Mouse (Mus musculus) bone marrow, adult 2 months (tissue): ENCODE measurements around the gene Itgb3bp.

Experiments
- CTCF ChIP-seq: fragments of 200-500 bp; IDR thresholded peaks from 2 replicates; pipeline ENCODE4 v1.5.1; 2011; ENCODE audit warnings: low read length, control low read depth; ENCODE audit not compliant: control insufficient read depth, insufficient read depth
- POLR2A ChIP-seq: fragments of 200-500 bp; IDR thresholded peaks from 2 replicates; pipeline ENCODE4 v1.6.1; 2011; ENCODE audit warnings: low read depth, mild to moderate bottlenecking, control low read depth, low read length, borderline replicate concordance; ENCODE audit not compliant: control insufficient read depth

DNA sequence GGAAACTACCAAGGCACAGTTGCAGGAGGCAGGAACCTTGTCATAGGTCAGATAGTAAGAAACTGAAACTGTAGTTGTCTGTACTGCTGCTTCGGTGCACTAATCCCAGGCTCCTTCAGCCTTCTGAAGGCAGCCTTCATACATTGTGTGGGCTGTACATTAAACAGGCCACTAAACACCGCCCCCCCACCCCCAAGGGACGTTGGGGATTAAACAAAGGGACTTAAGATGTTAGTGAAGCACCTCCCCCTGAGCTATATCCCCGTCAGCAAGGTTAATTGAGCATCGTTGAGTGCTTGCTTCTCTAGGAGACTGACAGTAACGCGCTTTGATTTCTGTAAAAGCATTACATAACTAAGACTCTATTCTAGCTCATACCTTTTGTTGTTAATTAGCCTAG is 189.8 kb downstream of the Itgb3bp start:
- TF ChIP-seq CTCF = no peak
- TF ChIP-seq POLR2A = no peak
